Mouse (Mus musculus): ENCODE results near the gene Lpar5.

- no peak for TF ChIP-seq GATA1 (IDR thresholded peaks at IDR 0.05; ENCODE audit: borderline replicate concordance, low read length)
- TF ChIP-seq FLI1 (IDR thresholded peaks at IDR 0.05; ENCODE audit: low read length) = no peak
These were observed 5.2 kb upstream of the Lpar5 start for GRCm38 (mm10) chr6:125062511-125062910.
